Mouse (Mus musculus) megakaryocyte, embryonic 14.5 days (primary cell): ENCODE measurements around the gene Iars.

Source experiments
- FLI1 ChIP-seq: IDR thresholded peaks from 2 replicates; pipeline ENCODE4 v1.6.1; 2012; ENCODE audit warnings: low read length, inconsistent platforms, mixed read lengths
- GATA1 ChIP-seq: IDR thresholded peaks from 3 replicates; pipeline ENCODE4 v1.6.1; 2012; ENCODE audit warnings: mixed read lengths, low read length, inconsistent platforms, borderline replicate concordance

GRCm38 (mm10) chr13:49681351-49682232 lies at the start of gene Iars:
- no peak for TF ChIP-seq GATA1
- TF ChIP-seq FLI1, result no peak
